Mouse (Mus musculus) heart, embryonic 12.5 days (tissue): ENCODE results near the gene Olfr450. TPM values are rescaled to one million over a fixed set of nuclear protein-coding genes. Genes with fewer than 3 reads are reported as not detected.

Source experiments
- ATAC-seq: fragments of 200-750 bp; cut with Nextera tagmentation; 2 replicates; pipeline ENCODE4 v1.8.0; 2017; ENCODE audit warnings: moderate TSS enrichment, moderate library complexity; ENCODE audit not compliant: insufficient number of reproducible peaks, low FRiP score
- H3K27ac ChIP-seq: fragments of 300-500 bp; sonication (generic); 2 replicates; pipeline ENCODE4 v1.5.1; 2016; ENCODE audit warnings: mild to moderate bottlenecking, moderate library complexity; ENCODE audit not compliant: poor library complexity, severe bottlenecking
- H3K27me3 ChIP-seq: fragments of 300-500 bp; sonication (generic); replicated peaks from 2 replicates; pipeline ENCODE4 v1.6.1; 2016; ENCODE audit warnings: mild to moderate bottlenecking, moderate library complexity
- H3K36me3 ChIP-seq: fragments of 300-500 bp; sonication (generic); 2 replicates; pipeline ENCODE4 v1.6.1; 2016; ENCODE audit warnings: mild to moderate bottlenecking, moderate library complexity
- H3K4me1 ChIP-seq: fragments of 300-500 bp; sonication (generic); replicated peaks from 2 replicates; pipeline ENCODE4 v1.6.1; 2016; ENCODE audit warnings: mild to moderate bottlenecking
- H3K4me2 ChIP-seq: fragments of 300-500 bp; sonication (generic); 2 replicates; pipeline ENCODE4 v1.6.1; 2016; ENCODE audit warnings: mild to moderate bottlenecking, moderate library complexity
- H3K4me3 ChIP-seq: fragments of 300-500 bp; sonication (generic); 2 replicates; pipeline ENCODE4 v1.5.1; 2016; ENCODE audit warnings: mild to moderate bottlenecking
- H3K9ac ChIP-seq: fragments of 300-500 bp; sonication (generic); 2 replicates; pipeline ENCODE4 v1.6.1; 2016; ENCODE audit warnings: mild to moderate bottlenecking, moderate library complexity
- H3K9me3 ChIP-seq: fragments of 300-500 bp; sonication (generic); replicated peaks from 2 replicates; pipeline ENCODE4 v1.6.1; 2016; ENCODE audit warnings: mild to moderate bottlenecking, moderate library complexity
- WGBS: fragments of 180-500 bp; shearing (Covaris S2); methylation state at CpG from one replicate; pipeline ENCODE4 v1.1.7; 2016; 5-methylcytosine and 5-hydroxymethylcytosine counted together
- polyA plus RNA-seq: library from polyadenylated mRNA; unstranded; fragments of >200 nt; fragmentation: Nextera tagmentation; extraction: Ambion mirVana; gene quantifications from 2 replicates; pipeline ENCODE4 v1.2.1, GENCODE M21; 2016

Gene Olfr450
- not detected in 2 replicates for polyA plus RNA-seq

GRCm38 (mm10) chr6:42811639-42812038, at the start of gene Olfr450:
Olfr450 (plus strand) TSS chr6:42811939.
- Histone ChIP-seq H3K36me3 (no peaks in the 10 kb centered on the region), H3K4me3 (no peak within 1 kb of the TSS), H3K9ac (no peak within 1 kb of the TSS), H3K27ac (no peak within 1 kb of the TSS), H3K27me3 (no peaks in the 10 kb centered on the region), H3K9me3 (no peaks in the 10 kb centered on the region), H3K4me2 (no peak within 1 kb of the TSS), H3K4me1 (no peaks in the 10 kb centered on the region)
- ATAC-seq = no peak
- WGBS = 67% methylated on average over 1 of the region's 1 CpGs

- no peak overlapping the region for H3K4me3 ChIP-seq
- H3K27me3 ChIP-seq = no peaks in the 10 kb centered on the region
- H3K9ac ChIP-seq = no peak overlapping the region
- WGBS = 83% methylated on average over 1 of the region's 1 CpGs
- no peak overlapping the region for H3K27ac ChIP-seq
- no peak overlapping the region for H3K4me2 ChIP-seq
- ATAC-seq = no peak
- H3K9me3 ChIP-seq = 0 out of 2 replicates have a peak, but pooled peaks cover 4% of the 10 kb centered on the region
- no peaks in the 10 kb centered on the region for H3K4me1 ChIP-seq
- H3K36me3 ChIP-seq = no peaks in the 10 kb centered on the region
Observed at GRCm38 (mm10) chr6:42777066-42777465, 34.7 kb upstream of the Olfr450 start.

GRCm38 (mm10) chr6:42784793-42785192, 26.9 kb upstream of the Olfr450 start, which contains the start of gene Olfr452:
Olfr452 (plus strand) TSS chr6:42785093.
- no peak for ATAC-seq
- Histone ChIP-seq H3K9ac (no peak within 1 kb of the TSS), H3K9me3 (0 out of 2 replicates have a peak, but pooled peaks cover 2% of the 10 kb centered on the region), H3K36me3 (no peaks in the 10 kb centered on the region), H3K4me1 (no peaks in the 10 kb centered on the region), H3K27me3 (no peaks in the 10 kb centered on the region), H3K4me3 (no peak within 1 kb of the TSS), H3K4me2 (no peak within 1 kb of the TSS), H3K27ac (no peak within 1 kb of the TSS)

GRCm38 (mm10) chr6:42790247-42790948, 21.3 kb upstream of the Olfr450 start:
- no peak overlapping the region for H3K27ac ChIP-seq
- H3K9me3 ChIP-seq = no peaks in the 10 kb centered on the region
- H3K4me2 ChIP-seq = no peak overlapping the region
- ATAC-seq = no peak
- WGBS = 39% methylated on average over 4 of the region's 4 CpGs
- H3K36me3 ChIP-seq = no peaks in the 10 kb centered on the region
- H3K27me3 ChIP-seq = no peaks in the 10 kb centered on the region
- no peak overlapping the region for H3K4me3 ChIP-seq
- no peak overlapping the region for H3K9ac ChIP-seq
- no peaks in the 10 kb centered on the region for H3K4me1 ChIP-seq

- Histone ChIP-seq H3K27ac (no peak overlapping the region), H3K9ac (no peak overlapping the region), H3K4me2 (no peak overlapping the region), H3K4me1 (no peaks in the 10 kb centered on the region), H3K9me3 (no peaks in the 10 kb centered on the region), H3K4me3 (no peak overlapping the region), H3K27me3 (no peaks in the 10 kb centered on the region), H3K36me3 (no peaks in the 10 kb centered on the region)
- no peak for ATAC-seq
- WGBS = 74% methylated on average over 9 of the region's 9 CpGs
Observed at GRCm38 (mm10) chr6:42790949-42791556, 20.7 kb upstream of the Olfr450 start.

GRCm38 (mm10) chr6:42794982-42795381, 16.8 kb upstream of the Olfr450 start:
- H3K4me1 ChIP-seq = no peaks in the 10 kb centered on the region
- no peaks in the 10 kb centered on the region for H3K27me3 ChIP-seq
- H3K9ac ChIP-seq = no peak overlapping the region
- H3K36me3 ChIP-seq = no peaks in the 10 kb centered on the region
- no peak overlapping the region for H3K4me2 ChIP-seq
- H3K4me3 ChIP-seq = no peak overlapping the region
- no peak overlapping the region for H3K27ac ChIP-seq
- H3K9me3 ChIP-seq = no peaks in the 10 kb centered on the region; the same call in 1 of the 2 replicates
- WGBS = 80% methylated on average over 3 of the region's 3 CpGs
- no peak for ATAC-seq

GRCm38 (mm10) chr6:42834084-42834483, 22.3 kb downstream of the Olfr450 start, which contains the start of gene Olfr449:
Olfr449 (plus strand) TSS chr6:42834384.
- Histone ChIP-seq H3K27me3 (no peaks in the 10 kb centered on the region), H3K9ac (no peak within 1 kb of the TSS), H3K4me3 (no peak within 1 kb of the TSS), H3K36me3 (no peaks in the 10 kb centered on the region), H3K4me1 (no peaks in the 10 kb centered on the region), H3K27ac (no peak within 1 kb of the TSS), H3K9me3 (no peaks in the 10 kb centered on the region), H3K4me2 (no peak within 1 kb of the TSS)
- ATAC-seq = no peak

- H3K9me3 ChIP-seq = no peaks in the 10 kb centered on the region
- H3K27me3 ChIP-seq = no peaks in the 10 kb centered on the region
- H3K9ac ChIP-seq = no peak overlapping the region
- 12% methylated on average over 4 of the region's 4 CpGs for WGBS
- no peak overlapping the region for H3K4me3 ChIP-seq
- no peak for ATAC-seq
- no peak overlapping the region for H3K4me2 ChIP-seq
- H3K36me3 ChIP-seq = no peaks in the 10 kb centered on the region
- H3K27ac ChIP-seq = no peak overlapping the region
- no peaks in the 10 kb centered on the region for H3K4me1 ChIP-seq
Observed at GRCm38 (mm10) chr6:42860222-42860819, 48.6 kb downstream of the Olfr450 start.

Other genes with a start within 250 kb of the Olfr450 start
- not detected in 2 replicates for gene Tcaf3, start 214.2 kb upstream of the Olfr450 start, polyA plus RNA-seq
- 3.0 and 3.1 TPM in 2 replicates for gene Tcaf2, start 166.7 kb upstream of the Olfr450 start, polyA plus RNA-seq
- 60.3 and 61.6 TPM in 2 replicates for gene Tcaf1, start 101.9 kb upstream of the Olfr450 start, polyA plus RNA-seq
- not detected in 2 replicates for gene Olfr453, start 72.6 kb upstream of the Olfr450 start, polyA plus RNA-seq
- gene Olfr38, start 55.5 kb upstream of the Olfr450 start, polyA plus RNA-seq = not detected in 2 replicates
- not detected in 2 replicates for gene Olfr452, start 26.8 kb upstream of the Olfr450 start, polyA plus RNA-seq
- not detected in 2 replicates for gene Olfr449, start 22.4 kb downstream of the Olfr450 start, polyA plus RNA-seq
- gene Olfr448, start 78.5 kb downstream of the Olfr450 start, polyA plus RNA-seq = not detected in 2 replicates
- gene Olfr447, start 96.9 kb downstream of the Olfr450 start, polyA plus RNA-seq = not detected in 2 replicates
- not detected in 2 replicates for gene Olfr446, start 109.4 kb downstream of the Olfr450 start, polyA plus RNA-seq
- not detected in 2 replicates for gene Olfr444, start 137.1 kb downstream of the Olfr450 start, polyA plus RNA-seq